Mouse (Mus musculus) kidney, postnatal 25 days (tissue): Measurements from ENCODE around the gene Ptpru.
"Not testable (repeated sequence)": the region's sequence is repeated elsewhere in the genome, so short reads cannot be mapped to it uniquely, and the experiment has no call there.

Experiments
- DNase-seq, 2 experiments: peaks; one replicate each; pipeline ENCODE4 v3.0.0; 2021; ENCODE audit warnings: mixed read lengths in 2 of 2

The Ptpru gene

DNA sequence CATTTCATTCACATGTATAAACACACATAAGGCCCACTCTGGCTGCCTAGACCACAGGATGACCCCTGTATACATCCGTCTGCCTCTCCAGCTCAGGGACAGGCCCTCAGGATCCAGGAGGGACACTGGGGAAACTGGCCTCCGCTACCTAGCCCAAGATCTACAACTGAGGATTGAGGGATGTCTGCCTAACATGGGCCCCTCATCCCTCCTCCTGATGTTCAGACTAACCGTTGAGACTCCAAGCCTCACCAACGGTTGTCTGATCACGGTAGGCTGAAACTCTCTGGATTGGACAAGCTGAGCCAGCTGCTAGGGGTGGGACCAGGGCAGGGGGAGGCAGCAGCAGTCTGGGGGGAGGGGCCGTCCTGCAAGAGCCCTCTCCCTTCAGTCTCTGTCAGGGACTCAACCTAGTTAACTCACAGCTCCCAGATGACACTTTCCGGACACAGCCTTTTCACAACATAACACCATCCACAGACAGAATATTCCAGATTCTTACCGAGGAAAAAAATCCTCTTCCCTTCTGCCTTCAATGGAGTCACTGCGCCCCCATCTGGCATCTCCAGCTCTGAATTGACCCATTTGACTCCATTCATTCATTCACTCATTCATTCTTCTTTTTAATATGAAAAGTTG is 4.0 kb downstream of the Ptpru start:
- DNase-seq: peak; percentile 74 to 82

DNA sequence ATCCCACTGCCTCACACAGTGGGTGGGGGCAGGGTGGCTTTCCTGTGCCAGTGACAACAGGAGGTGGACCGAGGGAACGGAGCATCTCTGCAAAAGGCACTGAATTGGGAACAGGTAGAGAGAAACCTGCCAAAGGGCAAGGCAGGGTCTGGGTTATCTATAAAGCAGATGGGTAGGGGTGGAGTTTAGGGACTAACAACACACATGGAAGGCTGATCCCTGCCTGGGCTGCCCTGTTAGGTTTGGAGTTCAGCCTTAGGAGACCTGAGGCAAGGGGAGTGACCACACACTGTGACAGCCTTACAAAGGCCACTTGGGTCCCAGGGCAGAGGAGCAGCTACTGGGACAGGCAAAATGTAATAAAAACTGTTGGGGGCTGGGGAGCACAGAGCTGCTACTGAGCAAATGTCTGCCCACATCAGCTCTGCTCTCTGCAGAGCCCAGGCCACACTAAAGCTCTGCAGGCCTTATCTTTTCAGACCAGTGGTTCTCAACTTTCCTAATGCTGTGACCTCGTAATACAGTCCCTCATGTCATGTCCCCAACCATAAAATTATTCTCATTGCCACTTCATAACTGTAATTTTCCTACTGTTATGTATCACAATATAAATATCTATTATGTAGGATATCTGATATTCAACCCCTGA is 5.2 kb downstream of the Ptpru start:
- peak; percentile 27 to 54 for DNase-seq

GRCm38 (mm10) chr4:131831546-131832045 is 6.5 kb downstream of the Ptpru start:
- no peak for DNase-seq

DNA sequence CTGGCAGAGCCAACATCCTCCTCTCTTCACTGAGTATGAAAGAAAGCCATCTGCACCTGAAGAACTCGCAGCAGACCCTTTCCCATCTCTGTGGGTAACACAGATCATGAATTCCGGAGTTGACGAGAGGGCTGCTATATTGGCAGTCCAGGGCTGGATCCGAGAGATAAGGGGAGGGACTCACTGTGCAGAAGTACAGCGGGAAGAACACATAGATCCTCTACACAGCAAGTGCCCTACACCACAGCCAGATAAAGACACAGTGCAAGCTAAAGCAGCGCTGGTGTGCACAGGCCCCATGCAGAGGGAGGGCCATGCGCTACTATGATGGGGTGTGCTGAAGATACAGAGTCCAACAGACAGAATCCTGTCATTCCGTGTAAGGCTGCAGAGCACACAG is 9.0 kb downstream of the Ptpru start:
- no peak for DNase-seq

DNA sequence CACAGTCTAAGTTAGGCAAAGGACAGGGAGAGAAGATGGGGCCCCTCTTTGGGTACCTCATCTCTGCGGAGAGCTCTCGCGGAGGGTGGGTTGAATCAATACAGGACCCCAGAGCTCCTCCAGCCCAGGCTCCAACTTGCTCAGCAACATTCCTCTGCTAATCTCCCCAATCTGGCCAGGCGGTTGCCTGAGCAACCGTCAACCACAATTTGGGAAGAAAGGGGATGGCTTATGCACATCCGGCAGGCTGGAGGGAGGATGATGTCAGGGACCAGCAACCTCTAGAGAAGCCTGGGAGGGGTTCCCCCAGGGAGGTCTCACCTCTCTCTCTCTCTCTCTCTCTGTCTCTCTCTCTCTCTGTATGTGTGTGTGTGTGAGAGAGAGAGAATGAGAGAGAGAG is 11.2 kb downstream of the Ptpru start:
- DNase-seq: peak; percentile 42 to 75

GRCm38 (mm10) chr4:131825830-131826229 is 12.3 kb downstream of the Ptpru start:
- DNase-seq: peak; percentile 43 to 59

- no peak for DNase-seq
Measured at GRCm38 (mm10) chr4:131824939-131825338, 13.1 kb downstream of the Ptpru start.

DNA sequence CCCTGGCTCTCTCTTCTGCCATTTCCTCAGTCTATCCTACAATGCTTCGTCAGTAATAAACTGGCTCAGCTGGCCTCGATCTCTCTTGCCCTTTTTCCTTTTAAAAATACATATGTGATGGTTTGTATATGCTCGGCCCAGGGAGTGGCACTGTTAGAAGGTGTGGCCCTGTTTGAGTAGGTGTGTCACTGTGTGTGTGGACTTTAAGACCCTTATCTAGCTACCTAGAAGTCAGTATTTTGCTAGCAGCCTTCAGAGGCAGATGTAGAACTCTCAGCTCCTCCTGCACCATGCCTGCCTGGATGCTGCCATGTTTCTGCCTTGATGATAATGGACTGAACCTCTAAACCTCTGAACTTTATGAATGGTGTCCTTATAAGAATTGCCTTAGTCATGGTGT is 15.5 kb downstream of the Ptpru start:
- DNase-seq: no peak

- DNase-seq: peak in 1 of 2 experiments; percentile 34
Measured at GRCm38 (mm10) chr4:131821161-131821731, 16.8 kb downstream of the Ptpru start.

- DNase-seq: peak in 1 of 2 experiments; percentile 32
Measured at GRCm38 (mm10) chr4:131818926-131819325, 19.2 kb downstream of the Ptpru start.

DNA sequence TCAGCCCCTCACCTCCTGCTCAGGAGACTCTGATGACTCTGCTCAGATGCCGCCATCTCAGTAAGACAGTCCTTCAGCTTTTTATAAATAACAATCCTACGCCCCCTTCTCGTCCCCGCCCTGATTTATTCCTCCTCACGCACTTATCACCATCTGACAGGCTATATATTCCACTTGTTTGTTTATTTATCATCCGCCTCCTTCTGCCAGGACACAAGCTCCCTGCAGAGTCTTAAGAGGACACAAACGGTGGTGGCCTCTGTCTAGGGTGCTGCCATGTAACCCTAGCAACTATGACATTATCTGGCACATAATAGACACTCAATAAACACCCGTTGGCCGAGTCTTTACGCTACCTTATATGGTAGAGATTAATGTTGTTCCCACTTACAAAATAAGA is 22.3 kb downstream of the Ptpru start:
- no peak for DNase-seq

GRCm38 (mm10) chr4:131814869-131815268 is 23.2 kb downstream of the Ptpru start:
- DNase-seq: peak; percentile 14 to 45

GRCm38 (mm10) chr4:131813798-131814197 is 24.3 kb downstream of the Ptpru start:
- peak in 1 of 2 experiments; percentile 39 for DNase-seq

DNA sequence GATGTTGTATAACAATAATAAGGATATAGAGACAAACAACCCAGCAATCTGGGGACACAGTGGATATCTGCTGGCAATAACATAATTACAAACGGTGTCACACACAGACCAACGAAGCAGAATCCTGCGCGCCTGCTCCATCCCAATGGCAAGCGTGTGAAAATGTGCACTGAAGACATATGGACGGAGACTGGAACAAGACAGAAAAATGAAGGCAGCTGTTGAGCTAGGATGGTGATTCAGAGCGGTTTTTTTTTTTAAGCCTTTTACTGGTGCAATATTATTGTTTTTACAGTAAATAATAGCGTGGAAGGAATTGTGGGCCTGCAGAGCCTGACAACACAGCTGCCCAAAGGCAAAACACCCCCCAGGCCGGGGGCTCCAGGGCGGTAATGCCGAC is 25.6 kb downstream of the Ptpru start:
- DNase-seq: no peak

DNA sequence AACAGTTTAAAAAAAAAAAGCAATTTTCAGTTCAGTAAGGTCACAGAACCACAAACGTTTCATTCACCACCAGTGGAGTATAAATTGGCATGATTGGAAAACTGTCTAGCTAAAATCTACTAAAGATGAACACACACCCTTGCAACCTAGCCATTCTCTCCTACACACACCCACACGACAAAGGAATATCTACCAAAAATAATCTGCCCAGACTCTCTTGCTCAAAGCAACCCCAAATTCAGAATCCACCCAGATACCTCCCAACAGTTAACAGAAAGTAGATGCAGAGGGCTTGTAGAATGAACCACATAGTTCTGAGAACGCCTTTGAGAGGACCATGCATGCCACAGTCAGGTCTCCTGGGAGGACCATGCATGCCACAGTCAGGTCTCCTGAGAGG is 32.8 kb downstream of the Ptpru start:
- DNase-seq: no peak

DNA sequence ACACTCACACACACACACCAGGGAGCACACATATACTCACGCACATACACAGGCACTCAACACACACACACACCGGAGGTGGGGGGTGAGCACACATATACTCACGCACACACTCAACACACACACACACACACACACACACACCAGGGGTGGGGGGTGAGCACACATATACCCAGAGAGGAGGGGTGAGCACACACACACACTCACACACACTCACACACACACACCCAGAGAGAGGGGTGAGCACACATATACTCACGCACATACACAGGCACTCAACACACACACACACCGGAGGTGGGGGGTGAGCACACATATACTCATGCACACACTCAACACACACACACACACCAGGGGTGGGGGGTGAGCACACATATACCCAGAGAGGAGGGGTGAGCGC is 33.4 kb downstream of the Ptpru start:
- not testable (repeated sequence) for DNase-seq

DNA sequence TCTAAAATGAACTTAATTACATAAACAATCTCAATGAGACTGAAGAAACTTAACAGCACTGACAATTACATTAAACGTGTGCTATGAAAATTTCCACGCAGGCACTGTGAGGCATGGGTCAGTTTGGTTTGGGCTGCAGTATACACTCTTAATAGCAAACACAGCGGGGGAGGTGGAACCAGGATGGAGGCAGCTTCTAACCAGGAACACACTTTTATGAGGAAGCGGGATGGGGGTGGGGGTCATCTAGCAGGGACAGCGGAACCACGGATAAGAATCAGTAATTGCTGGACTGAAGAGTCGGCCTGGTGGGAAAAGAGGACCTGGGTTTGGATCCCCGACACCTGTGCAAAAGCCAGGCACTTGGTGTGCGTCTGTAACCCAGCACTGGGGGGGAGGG is 34.2 kb downstream of the Ptpru start:
- peak in 1 of 2 experiments; percentile 36 for DNase-seq

- DNase-seq: no peak
Measured at GRCm38 (mm10) chr4:131798968-131799367, 39.1 kb downstream of the Ptpru start.

- DNase-seq: no peak
Measured at GRCm38 (mm10) chr4:131797920-131798319, 40.2 kb downstream of the Ptpru start.

DNA sequence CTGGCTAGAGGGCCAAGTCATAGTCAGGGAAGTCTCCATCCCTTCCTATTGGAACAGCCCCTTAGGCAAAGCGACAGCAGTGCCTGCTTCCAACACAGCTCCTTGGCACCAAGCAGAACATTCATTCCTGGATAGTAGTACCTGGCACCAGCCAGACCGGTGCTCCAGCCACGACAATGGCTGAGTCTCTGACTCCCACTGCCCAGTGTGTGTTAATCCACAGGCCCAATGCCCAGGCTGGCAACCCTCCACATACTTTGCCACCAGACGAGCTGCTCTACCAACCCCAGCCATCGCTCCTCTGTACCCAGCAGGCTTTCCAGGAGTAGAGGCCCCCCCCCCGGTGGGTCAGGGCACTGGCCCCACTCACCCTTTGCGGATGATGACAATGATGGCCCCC is 40.6 kb downstream of the Ptpru start:
- no peak for DNase-seq

DNA sequence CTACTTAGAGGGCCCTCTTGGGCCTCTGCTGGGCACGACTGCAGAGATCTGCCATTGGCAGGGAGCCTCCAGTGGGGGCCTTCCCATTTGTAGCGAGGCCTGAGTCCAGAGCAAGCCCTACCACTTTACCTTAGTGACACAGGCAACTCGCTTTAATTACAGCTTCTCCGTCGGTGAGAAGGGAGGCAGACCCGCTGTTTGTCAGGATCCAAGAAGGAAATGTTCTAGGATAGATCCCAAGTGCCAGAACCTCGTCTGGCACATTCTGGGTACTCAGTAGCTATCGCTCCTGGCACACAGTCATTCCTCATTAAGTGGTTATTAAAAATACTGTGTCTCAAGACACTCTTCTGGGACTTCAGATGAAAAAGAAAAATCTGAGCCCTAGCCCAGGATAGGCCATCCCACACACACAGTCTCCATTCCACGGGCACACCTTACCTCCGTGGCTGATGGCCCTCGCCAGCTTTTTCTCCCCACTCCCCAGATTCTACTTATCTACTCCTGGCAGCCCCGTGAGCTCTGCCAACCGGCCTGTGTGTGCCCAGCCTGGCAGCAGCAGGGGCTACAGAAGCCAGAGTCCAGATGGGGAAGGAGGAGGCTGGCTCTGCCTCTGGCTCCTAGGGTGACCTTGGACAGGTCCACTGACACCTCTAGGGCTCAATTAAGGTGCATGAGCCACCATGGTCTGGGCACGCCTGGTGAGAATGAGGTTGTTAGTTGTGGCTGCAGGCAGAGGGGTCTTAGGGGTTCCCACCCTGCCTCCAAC is 41.6 kb downstream of the Ptpru start:
- no peak for DNase-seq

GRCm38 (mm10) chr4:131786800-131787199 is 51.3 kb downstream of the Ptpru start:
- DNase-seq: peak; percentile 23 to 58

GRCm38 (mm10) chr4:131784034-131784433 is 54.1 kb downstream of the Ptpru start:
- peak; percentile 54 to 64 for DNase-seq
